Mouse (Mus musculus): Measurements from ENCODE around the gene Ppp2r5b. TPM values are rescaled to one million over a fixed set of nuclear protein-coding genes. Genes with fewer than 3 reads are reported as not detected.
A peak's percentile ranks its signal among the peaks of the same experiment; 100 is the strongest.

Ppp2r5b gene
- total RNA-seq, 4 experiments from 2014 or later, result 34.2 to 39.2 (median 36.4) TPM

- DNase-seq (ENCODE audit: low spot score in 2 of 2), result no peak
Observed at GRCm38 (mm10) chr19:6238740-6239139, 3.1 kb upstream of the Ppp2r5b start.

- DNase-seq (ENCODE audit: low spot score in 2 of 2), result no peak
Observed at GRCm38 (mm10) chr19:6236842-6237241, 1.2 kb upstream of the Ppp2r5b start.

GRCm38 (mm10) chr19:6236053-6236441, 375 bp upstream of the Ppp2r5b start:
- peak; percentile 85 to 89 for DNase-seq (ENCODE audit: low spot score in 2 of 2)

- no peak for DNase-seq (ENCODE audit: low spot score in 2 of 2)
Observed at GRCm38 (mm10) chr19:6234337-6235083, 1.2 kb downstream of the Ppp2r5b start.

- no peak for DNase-seq (ENCODE audit: low spot score in 2 of 2)
Observed at GRCm38 (mm10) chr19:6233647-6234046, 2.0 kb downstream of the Ppp2r5b start.

- DNase-seq (ENCODE audit: low spot score in 2 of 2), result no peak
Observed at GRCm38 (mm10) chr19:6231036-6231435, 4.6 kb downstream of the Ppp2r5b start.

- peak; percentile 29 to 41 for DNase-seq (ENCODE audit: low spot score in 2 of 2)
Observed at GRCm38 (mm10) chr19:6230411-6230810, 5.3 kb downstream of the Ppp2r5b start.

GRCm38 (mm10) chr19:6227864-6228263, 7.8 kb downstream of the Ppp2r5b start:
- DNase-seq (ENCODE audit: low spot score in 2 of 2), result no peak

- DNase-seq (ENCODE audit: low spot score in 2 of 2), result no peak
Observed at GRCm38 (mm10) chr19:6226763-6227162, 8.9 kb downstream of the Ppp2r5b start.

- DNase-seq (ENCODE audit: low spot score in 2 of 2), result no peak
Observed at GRCm38 (mm10) chr19:6226135-6226534, 9.5 kb downstream of the Ppp2r5b start, which contains the start of gene Gpha2. TSS of gene Gpha2 (plus strand) at chr19:6226380.

GRCm38 (mm10) chr19:6218606-6219005, 17.1 kb downstream of the Ppp2r5b start:
- no peak for DNase-seq (ENCODE audit: low spot score in 2 of 2)

GRCm38 (mm10) chr19:6216046-6216705, 19.5 kb downstream of the Ppp2r5b start:
- no peak for DNase-seq (ENCODE audit: low spot score in 2 of 2)

GRCm38 (mm10) chr19:6206716-6207115, 29.0 kb downstream of the Ppp2r5b start:
- DNase-seq (ENCODE audit: low spot score in 2 of 2), result no peak

GRCm38 (mm10) chr19:6204265-6204664, 31.4 kb downstream of the Ppp2r5b start:
- DNase-seq (ENCODE audit: low spot score in 2 of 2), result no peak

- DNase-seq (ENCODE audit: low spot score in 2 of 2), result no peak
Observed at GRCm38 (mm10) chr19:6184131-6184530, 51.5 kb downstream of the Ppp2r5b start, which contains the start of gene Majin. TSS of gene Majin (plus strand) at chr19:6184388.

- no peak for DNase-seq (ENCODE audit: low spot score in 2 of 2)
Observed at GRCm38 (mm10) chr19:6182534-6182933, 53.1 kb downstream of the Ppp2r5b start.

GRCm38 (mm10) chr19:6181629-6182028, 54.0 kb downstream of the Ppp2r5b start:
- DNase-seq (ENCODE audit: low spot score in 2 of 2), result no peak

GRCm38 (mm10) chr19:6178775-6179174, 56.9 kb downstream of the Ppp2r5b start:
- no peak for DNase-seq (ENCODE audit: low spot score in 2 of 2)

Small RNAs within 50 kb of the gene (microRNA-seq; reads per million reads assigned to microRNA genes)
- gene Mir192 (25.8 reads per million, percentile 26 among the genes with 10 or more reads in this experiment), gene Mir194-2 (16.6 reads per million, percentile 14 among the genes with 10 or more reads in this experiment)

Other genes with a start within 250 kb of the Ppp2r5b start
- gene Slc22a20, start 249.7 kb downstream of the Ppp2r5b start, total RNA-seq (2022), result not detected
- gene Capn1, start 220.0 kb downstream of the Ppp2r5b start, total RNA-seq (2022), result 100 to 1,000 TPM in 1 of 4 experiments, 10 to 100 TPM in 3; 85.0 to 113 (median 89.0) TPM
- 10 to 100 TPM; 14.5 to 19.6 (median 18.7) TPM for gene Syvn1, start 189.3 kb downstream of the Ppp2r5b start, total RNA-seq (2022)
- 10 to 100 TPM; 21.2 to 23.0 (median 22.3) TPM for gene Mrpl49, start 178.1 kb downstream of the Ppp2r5b start, total RNA-seq (2022)
- 100 to 1,000 TPM; 428 to 532 (median 479) TPM for gene Fau, start 178.0 kb downstream of the Ppp2r5b start, total RNA-seq (2022)
- 10 to 100 TPM; 10.2 to 11.3 (median 11.0) TPM for gene Znhit2, start 174.7 kb downstream of the Ppp2r5b start, total RNA-seq (2022)
- gene Tm7sf2, start 167.5 kb downstream of the Ppp2r5b start, total RNA-seq (2022), result 1 to 10 TPM; 2.5 to 5.5 (median 4.0) TPM
- 10 to 100 TPM; 17.0 to 23.5 (median 20.4) TPM for gene Vps51, start 158.6 kb downstream of the Ppp2r5b start, total RNA-seq (2022)
- not detected for gene Tmem262, start 155.8 kb downstream of the Ppp2r5b start, total RNA-seq (2022)
- gene Gm28374, start 153.6 kb downstream of the Ppp2r5b start, total RNA-seq (2022), result not detected
- 10 to 100 TPM; 11.0 to 15.0 (median 11.7) TPM for gene Zfpl1, start 150.9 kb downstream of the Ppp2r5b start, total RNA-seq (2022)
- not detected for gene Cdca5, start 150.9 kb downstream of the Ppp2r5b start, total RNA-seq (2022)
- gene AC131692.1, start 141.5 kb downstream of the Ppp2r5b start, total RNA-seq (2022), result not detected
- gene Naaladl1, start 130.1 kb downstream of the Ppp2r5b start, total RNA-seq (2022), result not detected
- gene Sac3d1, start 117.2 kb downstream of the Ppp2r5b start, total RNA-seq (2022), result 10 to 100 TPM in 3 of 4 experiments, 1 to 10 TPM in 1; 8.8 to 11.4 (median 11.3) TPM
- 10 to 100 TPM in 2 of 4 experiments, 1 to 10 TPM in 2; 8.0 to 10.9 (median 9.7) TPM for gene Snx15, start 107.6 kb downstream of the Ppp2r5b start, total RNA-seq (2022)
- gene Batf2, start 94.9 kb downstream of the Ppp2r5b start, total RNA-seq (2022), result under 1 TPM; 0.24 to 0.44 (median 0.41) TPM
- 10 to 100 TPM; 68.5 to 81.8 (median 69.9) TPM for gene Arl2, start 94.3 kb downstream of the Ppp2r5b start, total RNA-seq (2022)
- not detected for gene Majin, start 51.5 kb downstream of the Ppp2r5b start, total RNA-seq (2022)
- not detected for gene Gpha2, start 9.5 kb downstream of the Ppp2r5b start, total RNA-seq (2022)
- gene Atg2a, start 5.8 kb upstream of the Ppp2r5b start, total RNA-seq (2022), result 10 to 100 TPM; 16.5 to 18.9 (median 18.6) TPM
- gene Ehd1, start 40.9 kb upstream of the Ppp2r5b start, total RNA-seq (2022), result 10 to 100 TPM; 24.1 to 29.2 (median 26.5) TPM
- gene Cdc42bpg, start 70.6 kb upstream of the Ppp2r5b start, total RNA-seq (2022), result 10 to 100 TPM in 1 of 4 experiments, 1 to 10 TPM in 3; 7.6 to 11.5 (median 8.5) TPM
- gene Men1, start 99.1 kb upstream of the Ppp2r5b start, total RNA-seq (2022), result 1 to 10 TPM; 5.3 to 7.9 (median 6.3) TPM
- 10 to 100 TPM in 1 of 4 experiments, 1 to 10 TPM in 3; 6.9 to 10.7 (median 8.0) TPM for gene Map4k2, start 105.3 kb upstream of the Ppp2r5b start, total RNA-seq (2022)
- gene Sf1, start 127.8 kb upstream of the Ppp2r5b start, total RNA-seq (2022), result 10 to 100 TPM; 69.0 to 88.0 (median 73.8) TPM
- 1,000 to 10,000 TPM; 8,302 to 9,332 (median 8,668) TPM for gene Pygm, start 148.5 kb upstream of the Ppp2r5b start, total RNA-seq (2022)
- 10 to 100 TPM in 2 of 4 experiments, 1 to 10 TPM in 2; 7.4 to 19.6 (median 11.1) TPM for gene Rasgrp2, start 163.5 kb upstream of the Ppp2r5b start, total RNA-seq (2022)
- gene Nrxn2, start 182.9 kb upstream of the Ppp2r5b start, total RNA-seq (2022), result 1 to 10 TPM in 2 of 4 experiments, under 1 TPM in 2; 0.31 to 1.8 (median 1.0) TPM